Mouse (Mus musculus) left cerebral cortex, adult 8-10 months (tissue): ENCODE results near the gene Calm1. TPM values are rescaled to one million over a fixed set of nuclear protein-coding genes. Genes with fewer than 3 reads are reported as not detected.

Experiments
- total RNA-seq, 4 experiments: library from RNA; stranded (reverse); gene quantifications; 2 replicates each; pipeline ENCODE4 v1.2.4; 2022

Gene Calm1
- total RNA-seq, 4 experiments from 2014 or later: 2,052 to 2,216 (median 2,103) TPM

Other genes with a start within 250 kb of the Calm1 start
- gene Kcnk13, start 234.9 kb upstream of the Calm1 start, total RNA-seq: 10 to 100 TPM in 2 of 4 experiments, 1 to 10 TPM in 2; 9.1 to 10.2 (median 9.7) TPM
- 100 to 1,000 TPM; 194 to 221 (median 211) TPM for gene Psmc1, start 89.3 kb upstream of the Calm1 start, total RNA-seq
- 10 to 100 TPM; 18.0 to 21.0 (median 19.7) TPM for gene Nrde2, start 39.8 kb upstream of the Calm1 start, total RNA-seq